Mouse (Mus musculus) CH12.LX (cell line): Measurements from ENCODE around the gene Slc2a3.

Source experiments
- BHLHE40 ChIP-seq: IDR thresholded peaks from 2 replicates; pipeline ENCODE4 v1.6.1; 2011; ENCODE audit warnings: mild to moderate bottlenecking, low read depth, low read length, improper control_type of control experiment
- E2F4 ChIP-seq: IDR thresholded peaks from 2 replicates; pipeline ENCODE4 v1.6.1; 2011; ENCODE audit warnings: low read depth, low read length, improper control_type of control experiment; ENCODE audit not compliant: insufficient replicate concordance
- ZKSCAN1 ChIP-seq: IDR thresholded peaks from 2 replicates; pipeline ENCODE4 v1.6.1; 2012; ENCODE audit warnings: low read depth, inconsistent platforms, low read length, improper control_type of control experiment, borderline replicate concordance

DNA sequence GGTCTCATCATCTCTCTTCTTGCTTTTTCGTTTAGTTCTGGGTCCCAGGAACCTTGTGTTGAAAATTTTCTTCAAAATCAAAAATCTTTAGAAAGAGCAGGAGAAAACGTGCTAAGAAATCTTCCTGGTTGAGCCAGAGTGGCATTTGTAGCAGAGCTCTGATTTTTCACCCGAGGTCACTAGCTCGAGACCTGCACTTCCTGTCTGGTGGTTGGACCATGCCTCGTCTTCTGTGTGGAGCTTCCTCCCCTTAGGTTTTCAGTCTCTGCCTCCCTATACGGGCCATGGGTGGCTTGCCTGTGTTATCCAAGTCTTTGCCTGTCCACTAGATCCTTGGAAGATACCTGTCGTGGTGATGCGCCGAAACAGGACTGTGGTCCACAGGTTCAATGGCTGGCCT, 20.4 kb upstream of the Slc2a3 start:
- TF ChIP-seq E2F4 (no peak), ZKSCAN1 (no peak), BHLHE40 (peak; percentile 29; the same call in 1 of the 2 replicates)
